Mouse (Mus musculus): ENCODE results near the gene Ms4a4a.
"Not testable (repeated sequence)": the region's sequence is repeated elsewhere in the genome, so short reads cannot be mapped to it uniquely, and the experiment has no call there.

Gene Ms4a4a

GRCm38 (mm10) chr19:11418865-11419264 lies 43.5 kb downstream of the Ms4a4a start:
- in situ Hi-C loops (cut with MboI; ENCODE audit: unreplicated experiment in 2 of 2), result not testable (repeated sequence)

GRCm38 (mm10) chr19:11431209-11431608 lies 55.9 kb downstream of the Ms4a4a start:
- in situ Hi-C loops (cut with MboI; ENCODE audit: unreplicated experiment in 2 of 2), result not testable (repeated sequence)

- in situ Hi-C loops (cut with MboI; ENCODE audit: unreplicated experiment in 2 of 2), result no loop called here
Observed at GRCm38 (mm10) chr19:11435058-11435834, 59.9 kb downstream of the Ms4a4a start.
